Mouse (Mus musculus): ENCODE data around the gene Smim13. TPM values are rescaled to one million over a fixed set of nuclear protein-coding genes. Genes with fewer than 3 reads are reported as not detected.

The Smim13 gene
- polyA plus RNA-seq, 1 experiment from 2014 or later = 13.7 TPM

GRCm38 (mm10) chr13:41295886-41296285, 46.2 kb downstream of the Smim13 start:
- WGBS = 83% methylated on average over 6 of the region's 6 CpGs
- ATAC-seq (ENCODE audit: low FRiP score) (no peak), DNase-seq (ENCODE audit: low spot score, missing footprints) (no peak)
- H3K4me2 ChIP-seq = no peak overlapping the region
- H3K27ac ChIP-seq (ENCODE audit: low read depth, low read length) = no peak overlapping the region
- H3K4me3 ChIP-seq (ENCODE audit: low read depth, low read length) = no peak overlapping the region
- H3K4me1 ChIP-seq (ENCODE audit: control insufficient read depth, insufficient read depth, low read length) = peaks cover 2% of the 10 kb centered on the region; the same call in 1 of the 2 replicates
- H3K9me3 ChIP-seq (ENCODE audit: control insufficient read depth, low read length) = no peaks in the 10 kb centered on the region; the same call in 1 of the 2 replicates
- H3K9ac ChIP-seq (ENCODE audit: low read length) = no peak overlapping the region
- no peaks in the 10 kb centered on the region for H3K36me3 ChIP-seq (ENCODE audit: control insufficient read depth, insufficient read depth, low read length)
- no peaks in the 10 kb centered on the region for H3K27me3 ChIP-seq (ENCODE audit: control insufficient read depth, insufficient read depth, low read length)

DNA sequence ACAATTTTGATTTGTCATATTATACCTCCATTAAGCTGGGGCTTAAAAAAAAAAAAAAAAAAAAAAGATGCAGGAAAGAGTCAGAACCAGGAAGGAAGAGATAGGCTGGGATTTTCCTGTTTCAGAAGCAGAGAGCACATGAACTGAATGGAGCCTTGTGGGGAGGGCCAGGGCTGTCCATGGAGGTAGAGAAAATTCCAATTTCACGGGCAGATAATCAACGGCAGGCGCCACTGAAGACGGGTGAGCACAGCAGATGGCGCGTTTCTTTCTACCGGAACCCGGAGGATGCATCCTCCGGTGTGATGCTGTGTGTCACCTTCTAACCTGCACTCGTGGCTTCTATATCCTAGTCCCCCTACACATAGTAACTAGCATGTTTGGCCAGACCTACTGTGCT, 46.8 kb downstream of the Smim13 start:
- no peak for DNase-seq (ENCODE audit: low spot score, missing footprints)
- Histone ChIP-seq H3K4me2 (no peak overlapping the region), H3K4me3 (ENCODE audit: low read depth, low read length) (no peak overlapping the region), H3K27ac (ENCODE audit: low read depth, low read length) (no peak overlapping the region), H3K9me3 (ENCODE audit: control insufficient read depth, low read length) (no peaks in the 10 kb centered on the region; the same call in 1 of the 2 replicates), H3K27me3 (ENCODE audit: control insufficient read depth, insufficient read depth, low read length) (no peaks in the 10 kb centered on the region), H3K36me3 (ENCODE audit: control insufficient read depth, insufficient read depth, low read length) (no peaks in the 10 kb centered on the region), H3K9ac (ENCODE audit: low read length) (no peak overlapping the region), H3K4me1 (ENCODE audit: control insufficient read depth, insufficient read depth, low read length) (peaks cover 2% of the 10 kb centered on the region; the same call in 1 of the 2 replicates)
- 76% methylated on average over 10 of the region's 10 CpGs for WGBS
- ATAC-seq (ENCODE audit: low FRiP score) = no peak

- H3K27ac ChIP-seq (ENCODE audit: low read depth, low read length) = no peak overlapping the region
- H3K36me3 ChIP-seq (ENCODE audit: control insufficient read depth, insufficient read depth, low read length) = no peaks in the 10 kb centered on the region
- ATAC-seq (ENCODE audit: low FRiP score) (no peak), DNase-seq (ENCODE audit: low spot score, missing footprints) (no peak)
- no peak overlapping the region for H3K9ac ChIP-seq (ENCODE audit: low read length)
- peaks cover 2% of the 10 kb centered on the region; the same call in 1 of the 2 replicates for H3K4me1 ChIP-seq (ENCODE audit: control insufficient read depth, insufficient read depth, low read length)
- H3K9me3 ChIP-seq (ENCODE audit: control insufficient read depth, low read length) = no peaks in the 10 kb centered on the region
- 66% methylated on average over 2 of the region's 2 CpGs for WGBS
- H3K27me3 ChIP-seq (ENCODE audit: control insufficient read depth, insufficient read depth, low read length) = no peaks in the 10 kb centered on the region
- no peak overlapping the region for H3K4me2 ChIP-seq
- no peak overlapping the region for H3K4me3 ChIP-seq (ENCODE audit: low read depth, low read length)
These were observed 48.9 kb downstream of the Smim13 start for GRCm38 (mm10) chr13:41298533-41298932.

DNA sequence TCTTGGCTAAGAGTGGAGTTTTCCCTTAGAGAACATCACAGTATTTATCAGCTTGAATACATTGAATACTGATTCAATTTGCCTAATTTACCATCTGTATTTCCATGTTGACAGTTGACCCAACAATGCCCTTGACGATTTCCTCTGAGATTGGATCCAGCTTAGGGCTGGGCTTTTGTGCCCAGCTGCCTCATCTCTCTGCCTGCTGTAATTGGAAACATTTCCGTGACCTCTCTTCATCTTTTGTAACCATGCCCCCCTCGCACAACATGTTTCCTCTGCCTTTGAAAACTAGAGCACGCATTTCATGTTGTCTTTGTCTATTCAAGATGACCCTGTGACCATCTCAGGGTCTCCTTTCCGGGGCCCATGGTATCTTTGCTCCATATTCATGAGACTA, 49.4 kb downstream of the Smim13 start:
- Histone ChIP-seq H3K27me3 (ENCODE audit: control insufficient read depth, insufficient read depth, low read length) (no peaks in the 10 kb centered on the region), H3K4me2 (no peak overlapping the region), H3K4me1 (ENCODE audit: control insufficient read depth, insufficient read depth, low read length) (peaks cover 2% of the 10 kb centered on the region; the same call in 1 of the 2 replicates), H3K9ac (ENCODE audit: low read length) (no peak overlapping the region), H3K36me3 (ENCODE audit: control insufficient read depth, insufficient read depth, low read length) (no peaks in the 10 kb centered on the region), H3K9me3 (ENCODE audit: control insufficient read depth, low read length) (no peaks in the 10 kb centered on the region), H3K4me3 (ENCODE audit: low read depth, low read length) (no peak overlapping the region), H3K27ac (ENCODE audit: low read depth, low read length) (no peak overlapping the region)
- no peak for ATAC-seq (ENCODE audit: low FRiP score)
- 41% methylated on average over 5 of the region's 5 CpGs for WGBS
- DNase-seq (ENCODE audit: low spot score, missing footprints) = no peak

- Histone ChIP-seq H3K4me1 (ENCODE audit: control insufficient read depth, insufficient read depth, low read length) (peaks cover 2% of the 10 kb centered on the region; the same call in 1 of the 2 replicates), H3K9me3 (ENCODE audit: control insufficient read depth, low read length) (no peaks in the 10 kb centered on the region), H3K27ac (ENCODE audit: low read depth, low read length) (no peak overlapping the region), H3K4me2 (no peak overlapping the region), H3K9ac (ENCODE audit: low read length) (no peak overlapping the region), H3K36me3 (ENCODE audit: control insufficient read depth, insufficient read depth, low read length) (no peaks in the 10 kb centered on the region), H3K4me3 (ENCODE audit: low read depth, low read length) (no peak overlapping the region), H3K27me3 (ENCODE audit: control insufficient read depth, insufficient read depth, low read length) (no peaks in the 10 kb centered on the region)
- DNase-seq (ENCODE audit: low spot score, missing footprints) (no peak), ATAC-seq (ENCODE audit: low FRiP score) (no peak)
- 67% methylated on average over 4 of the region's 4 CpGs for WGBS
These were observed 50.4 kb downstream of the Smim13 start for GRCm38 (mm10) chr13:41300037-41300436.

DNA sequence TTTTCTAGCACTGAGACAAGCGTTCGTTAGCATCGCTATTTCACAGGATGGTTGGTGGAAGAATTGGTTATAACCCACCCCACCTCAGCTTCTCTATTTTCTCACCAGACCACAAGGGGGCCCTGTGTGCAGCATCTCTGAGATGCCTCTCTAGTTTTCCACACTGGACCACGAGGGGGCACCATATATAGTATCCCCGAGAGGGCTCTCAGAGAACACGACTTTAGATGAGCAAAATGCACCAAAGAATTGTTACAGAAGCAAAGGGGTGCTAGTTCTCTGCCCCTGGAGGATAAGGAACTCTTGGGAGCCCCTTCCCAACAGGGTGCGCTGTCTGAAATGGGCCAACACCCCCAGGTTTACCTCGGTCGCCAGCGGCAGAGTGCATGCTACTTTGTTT, 53.1 kb downstream of the Smim13 start:
- no peak overlapping the region for H3K4me3 ChIP-seq (ENCODE audit: low read depth, low read length)
- H3K36me3 ChIP-seq (ENCODE audit: control insufficient read depth, insufficient read depth, low read length) = no peaks in the 10 kb centered on the region
- ATAC-seq (ENCODE audit: low FRiP score) (no peak), DNase-seq (ENCODE audit: low spot score, missing footprints) (peak; percentile 91)
- no peak overlapping the region for H3K27ac ChIP-seq (ENCODE audit: low read depth, low read length)
- H3K9me3 ChIP-seq (ENCODE audit: control insufficient read depth, low read length) = no peaks in the 10 kb centered on the region
- 60% methylated on average over 10 of the region's 10 CpGs for WGBS
- peaks cover 2% of the 10 kb centered on the region; the same call in 1 of the 2 replicates for H3K4me1 ChIP-seq (ENCODE audit: control insufficient read depth, insufficient read depth, low read length)
- H3K9ac ChIP-seq (ENCODE audit: low read length) = no peak overlapping the region
- no peaks in the 10 kb centered on the region for H3K27me3 ChIP-seq (ENCODE audit: control insufficient read depth, insufficient read depth, low read length)
- no peak overlapping the region for H3K4me2 ChIP-seq

DNA sequence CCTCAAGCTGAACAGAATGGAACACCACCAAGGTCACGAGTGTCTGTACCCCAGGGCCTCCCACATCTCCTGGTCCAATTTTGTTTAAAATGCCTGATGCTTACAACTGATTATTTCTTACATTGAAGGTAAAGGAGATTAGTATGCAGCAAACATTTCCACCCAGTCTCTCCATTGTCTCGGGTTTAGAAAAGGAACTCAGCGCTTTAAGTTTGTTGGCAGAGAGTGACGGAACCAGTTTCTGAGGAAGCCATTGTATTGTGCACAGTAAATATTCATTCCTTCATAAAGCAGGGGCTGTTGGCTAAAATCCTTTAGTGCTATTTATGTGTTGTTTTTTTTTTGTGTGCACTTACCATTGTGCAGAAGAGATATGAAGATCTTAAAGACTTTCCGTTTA, 71.1 kb downstream of the Smim13 start:
- WGBS = 66% methylated on average over 5 of the region's 5 CpGs
- DNase-seq (ENCODE audit: low spot score, missing footprints) (no peak), ATAC-seq (ENCODE audit: low FRiP score) (no peak)
- no peaks in the 10 kb centered on the region for H3K27me3 ChIP-seq (ENCODE audit: control insufficient read depth, insufficient read depth, low read length)
- H3K27ac ChIP-seq (ENCODE audit: low read depth, low read length) = no peak overlapping the region; the same call in 1 of the 2 replicates
- H3K4me2 ChIP-seq = no peak overlapping the region
- peaks cover 6% of the 10 kb centered on the region; the same call in 1 of the 2 replicates for H3K36me3 ChIP-seq (ENCODE audit: control insufficient read depth, insufficient read depth, low read length)
- H3K4me3 ChIP-seq (ENCODE audit: low read depth, low read length) = no peak overlapping the region
- H3K4me1 ChIP-seq (ENCODE audit: control insufficient read depth, insufficient read depth, low read length) = peaks cover 4% of the 10 kb centered on the region
- no peaks in the 10 kb centered on the region for H3K9me3 ChIP-seq (ENCODE audit: control insufficient read depth, low read length)
- no peak overlapping the region for H3K9ac ChIP-seq (ENCODE audit: low read length)

DNA sequence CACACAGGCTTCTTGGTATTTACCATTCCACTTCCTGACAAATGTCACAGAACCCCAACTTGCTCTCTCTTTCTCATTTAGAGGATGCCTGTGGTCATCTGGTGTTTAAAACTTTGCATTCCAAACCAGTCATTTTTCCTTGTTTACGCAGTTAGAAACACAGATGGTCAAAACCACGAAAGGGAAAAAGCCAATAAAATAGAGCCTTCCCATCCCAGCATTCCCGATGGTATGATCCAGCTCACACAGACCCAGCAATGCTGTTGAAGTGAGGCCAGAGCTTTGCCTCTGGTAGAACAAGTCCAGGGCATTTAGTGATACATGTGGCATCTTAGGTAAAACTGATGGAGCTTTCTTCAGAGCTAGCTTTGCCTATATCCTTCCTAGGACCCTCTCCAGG, 71.8 kb downstream of the Smim13 start:
- no peaks in the 10 kb centered on the region for H3K9me3 ChIP-seq (ENCODE audit: control insufficient read depth, low read length)
- no peak overlapping the region for H3K27ac ChIP-seq (ENCODE audit: low read depth, low read length)
- no peaks in the 10 kb centered on the region for H3K27me3 ChIP-seq (ENCODE audit: control insufficient read depth, insufficient read depth, low read length)
- no peak overlapping the region for H3K4me3 ChIP-seq (ENCODE audit: low read depth, low read length)
- H3K4me1 ChIP-seq (ENCODE audit: control insufficient read depth, insufficient read depth, low read length) = peaks cover 4% of the 10 kb centered on the region
- H3K9ac ChIP-seq (ENCODE audit: low read length) = no peak overlapping the region
- no peak overlapping the region for H3K4me2 ChIP-seq
- DNase-seq (ENCODE audit: low spot score, missing footprints) (no peak), ATAC-seq (ENCODE audit: low FRiP score) (no peak)
- peaks cover 3% of the 10 kb centered on the region; the same call in 1 of the 2 replicates for H3K36me3 ChIP-seq (ENCODE audit: control insufficient read depth, insufficient read depth, low read length)
- WGBS = 87% methylated on average over 3 of the region's 3 CpGs

DNA sequence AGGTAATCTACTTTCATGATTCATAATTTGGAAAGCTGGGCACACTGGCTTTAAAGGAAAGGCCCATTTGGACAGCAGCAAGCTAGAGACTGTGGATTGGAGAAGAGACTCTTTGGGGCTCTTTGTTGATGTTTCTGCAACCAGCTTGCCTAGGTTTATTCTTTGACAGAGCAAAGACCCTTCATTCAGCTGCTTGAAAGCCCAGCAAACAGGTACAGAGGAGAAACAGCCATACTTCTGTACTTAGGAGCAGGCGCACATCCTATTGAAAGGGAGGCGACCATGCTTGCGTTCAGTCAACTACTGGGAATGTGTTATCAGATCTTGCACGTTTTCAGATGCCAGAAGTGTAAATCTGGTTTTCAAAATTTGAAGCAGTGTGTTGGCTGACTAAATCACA, 75.0 kb downstream of the Smim13 start:
- Histone ChIP-seq H3K36me3 (ENCODE audit: control insufficient read depth, insufficient read depth, low read length) (no peaks in the 10 kb centered on the region), H3K9ac (ENCODE audit: low read length) (no peak overlapping the region), H3K27me3 (ENCODE audit: control insufficient read depth, insufficient read depth, low read length) (no peaks in the 10 kb centered on the region), H3K9me3 (ENCODE audit: control insufficient read depth, low read length) (no peaks in the 10 kb centered on the region), H3K4me1 (ENCODE audit: control insufficient read depth, insufficient read depth, low read length) (peaks cover 4% of the 10 kb centered on the region), H3K4me3 (ENCODE audit: low read depth, low read length) (no peak overlapping the region), H3K27ac (ENCODE audit: low read depth, low read length) (no peak overlapping the region), H3K4me2 (no peak overlapping the region)
- DNase-seq (ENCODE audit: low spot score, missing footprints) (peak; percentile 65), ATAC-seq (ENCODE audit: low FRiP score) (no peak)
- WGBS = 88% methylated on average over 4 of the region's 4 CpGs

All from midbrain, embryonic 11.5 days (tissue).